Mouse (Mus musculus): Measurements from ENCODE around the gene Snx7. TPM values are rescaled to one million over a fixed set of nuclear protein-coding genes. Genes with fewer than 3 reads are reported as not detected.

Snx7 gene
- polyA plus RNA-seq, 1 experiment from 2014 or later, result 15.7 TPM

DNA sequence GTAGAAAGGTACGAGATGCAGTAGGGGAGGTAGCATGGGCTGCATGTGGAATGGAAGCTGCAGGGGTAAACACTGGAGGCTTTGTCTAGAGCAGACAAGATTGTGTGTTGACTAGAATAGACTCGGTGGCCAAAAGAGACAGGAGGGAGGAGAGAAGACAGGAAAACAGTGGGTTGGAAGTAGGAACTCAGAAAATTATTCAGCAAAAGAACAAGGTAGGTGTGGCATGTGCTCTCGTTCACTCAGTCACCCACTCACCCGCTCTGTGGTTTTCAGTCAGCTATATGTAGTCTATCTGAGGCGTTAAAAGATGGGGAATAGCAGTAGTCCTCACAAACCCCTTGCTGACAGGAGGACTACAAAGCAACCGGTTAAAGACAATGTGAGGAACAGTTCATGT is 63.0 kb downstream of the Snx7 start:
- no peaks in the 10 kb centered on the region for H3K27me3 ChIP-seq (replicated peaks)
- no peak overlapping the region for H3K4me2 ChIP-seq (replicated peaks)
- H3K36me3 ChIP-seq, result no peaks in the 10 kb centered on the region
- H3K9ac ChIP-seq, result no peak overlapping the region
- H3K9me3 ChIP-seq, result no peaks in the 10 kb centered on the region
- 89% methylated on average over 6 of the region's 6 CpGs for WGBS
- H3K27ac ChIP-seq, result no peak overlapping the region
- no peak overlapping the region for H3K4me3 ChIP-seq
- ATAC-seq (ENCODE audit: low FRiP score, low read depth), result no peak
- H3K4me1 ChIP-seq, result no peaks in the 10 kb centered on the region

DNA sequence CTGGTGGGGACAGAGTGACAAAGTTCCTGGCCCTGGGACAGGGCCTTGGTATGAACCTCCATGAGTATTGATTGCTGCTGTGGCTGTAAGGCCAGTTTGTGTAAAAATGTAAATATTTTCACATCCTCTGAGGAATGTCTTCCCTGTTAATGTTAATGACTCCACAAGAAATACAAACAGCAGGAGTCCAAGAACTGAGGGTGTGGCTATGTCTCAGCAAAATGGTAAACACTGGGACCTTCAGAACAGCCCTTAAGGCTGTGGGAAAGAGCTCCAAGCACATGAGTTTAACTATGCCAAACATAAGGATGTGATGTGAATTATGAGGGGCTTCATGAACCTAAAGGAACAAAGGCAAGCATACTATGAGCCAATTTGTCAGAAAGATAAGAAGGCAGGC is 74.2 kb downstream of the Snx7 start:
- Histone ChIP-seq H3K4me1 (no peaks in the 10 kb centered on the region), H3K36me3 (no peaks in the 10 kb centered on the region), H3K4me2 (replicated peaks) (no peak overlapping the region), H3K9me3 (no peaks in the 10 kb centered on the region), H3K27ac (no peak overlapping the region), H3K27me3 (replicated peaks) (no peaks in the 10 kb centered on the region), H3K4me3 (no peak overlapping the region), H3K9ac (no peak overlapping the region)
- no peak for ATAC-seq (ENCODE audit: low FRiP score, low read depth)

DNA sequence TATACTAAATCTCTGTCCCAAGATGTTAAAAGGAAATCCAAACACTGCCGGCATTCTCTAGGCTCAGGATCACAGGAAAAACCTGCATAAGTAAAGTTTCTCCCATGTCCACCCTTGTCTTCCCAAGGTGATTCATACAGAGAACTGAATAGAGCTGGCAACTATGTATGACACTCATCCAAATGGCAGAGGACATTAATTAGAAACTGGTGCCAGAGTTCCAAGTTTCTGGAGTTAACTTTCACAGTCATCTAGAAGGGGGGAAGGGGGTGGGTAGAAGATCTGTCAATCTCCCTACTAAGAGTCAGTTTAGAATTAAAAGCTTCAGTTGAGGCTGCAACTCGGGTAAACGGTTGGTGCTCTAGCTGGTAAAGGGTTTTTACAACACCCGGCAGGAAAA is 76.8 kb downstream of the Snx7 start:
- H3K9me3 ChIP-seq, result no peaks in the 10 kb centered on the region
- no peaks in the 10 kb centered on the region for H3K27me3 ChIP-seq (replicated peaks)
- H3K27ac ChIP-seq, result no peak overlapping the region
- H3K4me3 ChIP-seq, result no peak overlapping the region
- no peak overlapping the region for H3K4me2 ChIP-seq (replicated peaks)
- ATAC-seq (ENCODE audit: low FRiP score, low read depth), result no peak
- no peaks in the 10 kb centered on the region for H3K4me1 ChIP-seq
- H3K36me3 ChIP-seq, result no peaks in the 10 kb centered on the region
- H3K9ac ChIP-seq, result no peak overlapping the region
- WGBS, result 83% methylated on average over 4 of the region's 4 CpGs

DNA sequence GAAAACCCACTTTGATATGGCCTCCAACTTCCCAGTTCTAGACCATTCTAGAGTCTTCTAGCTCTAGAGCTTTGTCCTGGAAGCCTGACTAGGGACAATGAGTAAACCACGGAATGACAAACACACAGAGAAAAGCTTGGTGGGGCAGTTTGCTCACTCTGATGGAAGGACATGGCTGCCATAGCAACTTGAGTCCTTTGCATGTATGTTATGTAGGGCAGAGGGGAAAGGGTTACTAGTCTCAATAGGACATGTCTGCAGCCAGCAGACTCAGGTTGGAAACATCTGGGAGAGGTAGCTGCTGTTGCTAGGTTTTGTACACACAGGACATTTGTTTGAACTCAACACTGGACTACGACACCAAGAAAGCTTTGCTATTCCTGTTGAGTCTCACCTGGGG is 77.5 kb downstream of the Snx7 start:
- Histone ChIP-seq H3K4me3 (no peak overlapping the region), H3K27ac (no peak overlapping the region), H3K4me1 (no peaks in the 10 kb centered on the region), H3K36me3 (no peaks in the 10 kb centered on the region), H3K4me2 (replicated peaks) (no peak overlapping the region), H3K9ac (no peak overlapping the region), H3K27me3 (replicated peaks) (no peaks in the 10 kb centered on the region), H3K9me3 (no peaks in the 10 kb centered on the region)
- WGBS, result 87% methylated on average over 2 of the region's 2 CpGs
- no peak for ATAC-seq (ENCODE audit: low FRiP score, low read depth)

DNA sequence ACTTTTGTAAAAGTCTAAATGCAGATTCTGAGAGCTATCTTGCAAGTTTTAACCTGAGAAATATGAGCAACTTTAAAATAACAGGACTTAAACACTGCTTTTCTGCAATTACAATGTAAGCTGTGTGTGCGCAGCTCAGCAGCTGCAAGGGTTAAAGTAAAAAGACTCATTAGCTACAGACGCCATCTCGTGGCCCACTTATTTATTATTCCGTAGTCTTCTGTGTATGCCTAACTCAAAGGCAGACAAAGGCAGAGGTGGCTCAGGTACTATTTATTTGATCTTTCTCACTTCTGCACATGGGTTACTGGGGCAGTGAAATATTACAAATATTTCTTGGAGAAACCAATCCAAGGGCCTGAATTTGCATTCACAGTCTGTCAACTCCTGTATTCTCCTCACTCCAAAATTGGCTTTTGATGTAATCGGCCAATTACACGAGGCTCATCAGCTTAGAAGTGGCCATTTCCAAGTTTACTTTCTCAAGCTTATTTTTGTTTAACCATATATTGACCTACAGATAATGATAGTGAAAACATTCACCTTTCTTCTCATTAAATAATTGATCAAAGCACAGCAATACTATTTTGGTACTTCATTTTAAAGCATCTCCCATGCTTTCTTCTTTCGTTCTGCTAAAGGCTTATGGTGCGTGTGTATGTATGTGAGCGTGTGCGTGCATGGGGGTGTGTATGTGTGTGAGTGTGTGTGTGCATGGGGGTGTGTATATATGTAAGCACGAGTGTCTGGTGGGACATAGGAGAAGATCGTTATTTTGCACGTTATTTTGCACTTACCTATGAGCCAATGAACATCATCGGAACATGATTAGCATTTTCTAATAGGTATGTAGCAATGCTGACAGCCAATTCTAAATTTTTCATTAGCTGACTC is 79.7 kb downstream of the Snx7 start:
- no peak overlapping the region for H3K4me2 ChIP-seq (replicated peaks)

DNA sequence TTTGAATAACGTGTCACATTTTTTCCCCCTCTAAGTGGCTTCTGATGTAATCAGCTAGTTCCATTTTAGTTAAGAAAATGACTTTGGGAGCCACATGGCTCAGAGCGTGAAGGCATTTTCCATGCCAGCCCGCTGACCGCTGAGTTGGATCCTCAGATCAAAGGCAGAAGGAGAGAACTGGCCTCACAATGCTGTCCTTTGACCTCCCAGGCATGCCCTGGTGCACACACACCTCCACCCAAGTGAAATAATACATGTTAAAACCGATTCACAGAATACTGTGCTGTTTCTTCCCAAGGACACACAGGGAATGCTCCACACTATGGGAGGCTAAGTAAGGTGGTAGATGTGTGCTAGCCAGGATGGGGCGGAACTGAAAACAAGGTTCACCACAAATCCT is 81.5 kb downstream of the Snx7 start:
- 69% methylated on average over 6 of the region's 6 CpGs for WGBS
- Histone ChIP-seq H3K4me3 (no peak overlapping the region), H3K9ac (no peak overlapping the region), H3K9me3 (no peaks in the 10 kb centered on the region), H3K27ac (no peak overlapping the region), H3K4me2 (replicated peaks) (no peak overlapping the region), H3K27me3 (replicated peaks) (no peaks in the 10 kb centered on the region), H3K4me1 (no peaks in the 10 kb centered on the region), H3K36me3 (no peaks in the 10 kb centered on the region)
- ATAC-seq (ENCODE audit: low FRiP score, low read depth), result no peak

More for the DNA sequence above, 79.7 kb downstream of the Snx7 start:
- no peak overlapping the region for H3K9ac ChIP-seq
- H3K27me3 ChIP-seq (replicated peaks), result no peaks in the 10 kb centered on the region
- 71% methylated on average over 14 of the region's 14 CpGs for WGBS
- H3K27ac ChIP-seq, result no peak overlapping the region
- no peaks in the 10 kb centered on the region for H3K36me3 ChIP-seq
- H3K4me1 ChIP-seq, result no peaks in the 10 kb centered on the region
- ATAC-seq (ENCODE audit: low FRiP score, low read depth), result peak; percentile 70
- no peaks in the 10 kb centered on the region for H3K9me3 ChIP-seq
- no peak overlapping the region for H3K4me3 ChIP-seq

DNA sequence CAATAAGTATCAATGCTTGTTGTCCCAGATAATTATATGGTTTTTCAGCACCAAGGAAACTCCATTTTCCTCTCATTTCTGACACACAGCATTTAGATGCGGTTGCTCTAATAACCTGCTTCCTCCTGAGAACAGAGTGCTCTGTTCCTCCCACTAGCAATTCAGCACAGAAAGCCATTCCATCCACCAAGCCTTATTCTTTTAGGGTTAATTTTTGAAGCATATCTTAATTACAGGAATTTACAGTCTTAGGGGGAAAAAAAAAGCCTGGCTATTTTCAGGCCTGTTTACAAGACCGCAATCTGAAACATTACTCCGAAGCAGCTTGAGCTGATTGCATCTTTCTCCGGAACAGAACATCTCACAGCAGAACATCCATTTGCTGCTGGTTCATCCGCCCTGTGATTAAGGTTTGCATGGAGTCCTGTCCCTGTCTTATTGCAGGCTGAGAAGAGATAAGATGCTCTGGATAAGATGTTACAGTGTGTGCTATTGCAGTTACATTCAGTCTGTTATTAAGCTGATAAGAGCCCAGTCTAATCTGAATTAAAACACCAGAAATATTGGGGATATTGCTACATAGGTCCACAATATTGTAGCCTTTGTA is 116.5 kb downstream of the Snx7 start:
- ATAC-seq (ENCODE audit: low FRiP score, low read depth), result no peak
- no peaks in the 10 kb centered on the region for H3K4me1 ChIP-seq
- WGBS, result 90% methylated on average over 5 of the region's 5 CpGs
- no peaks in the 10 kb centered on the region for H3K27me3 ChIP-seq (replicated peaks)
- H3K4me3 ChIP-seq, result no peak overlapping the region
- H3K9ac ChIP-seq, result no peak overlapping the region
- H3K9me3 ChIP-seq, result no peaks in the 10 kb centered on the region
- no peak overlapping the region for H3K27ac ChIP-seq
- H3K4me2 ChIP-seq (replicated peaks), result no peak overlapping the region
- no peaks in the 10 kb centered on the region for H3K36me3 ChIP-seq

DNA sequence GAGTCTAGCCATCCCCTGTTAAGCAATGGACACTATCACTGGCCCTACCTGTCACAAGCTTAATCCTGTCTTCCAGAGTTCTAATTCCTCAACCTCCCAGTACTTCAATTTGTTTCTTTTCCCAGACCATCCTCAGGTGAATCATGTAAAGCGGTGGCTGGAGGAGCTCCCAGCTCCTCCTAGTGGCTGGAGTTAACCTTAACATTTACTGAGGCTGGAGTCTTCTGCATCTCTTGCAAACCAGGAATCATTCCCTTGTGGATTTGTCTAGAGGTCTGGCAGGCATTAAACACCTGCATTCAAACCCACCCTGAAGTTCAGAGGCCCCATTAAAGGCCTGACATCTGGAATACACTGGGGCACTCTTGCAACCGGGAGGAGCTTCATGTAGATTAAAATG is 117.1 kb downstream of the Snx7 start:
- Histone ChIP-seq H3K9me3 (no peaks in the 10 kb centered on the region), H3K4me2 (replicated peaks) (no peak overlapping the region), H3K36me3 (no peaks in the 10 kb centered on the region), H3K4me3 (no peak overlapping the region), H3K27ac (no peak overlapping the region), H3K9ac (no peak overlapping the region), H3K4me1 (no peaks in the 10 kb centered on the region), H3K27me3 (replicated peaks) (no peaks in the 10 kb centered on the region)
- ATAC-seq (ENCODE audit: low FRiP score, low read depth), result no peak
- 68% methylated on average over 2 of the region's 2 CpGs for WGBS

DNA sequence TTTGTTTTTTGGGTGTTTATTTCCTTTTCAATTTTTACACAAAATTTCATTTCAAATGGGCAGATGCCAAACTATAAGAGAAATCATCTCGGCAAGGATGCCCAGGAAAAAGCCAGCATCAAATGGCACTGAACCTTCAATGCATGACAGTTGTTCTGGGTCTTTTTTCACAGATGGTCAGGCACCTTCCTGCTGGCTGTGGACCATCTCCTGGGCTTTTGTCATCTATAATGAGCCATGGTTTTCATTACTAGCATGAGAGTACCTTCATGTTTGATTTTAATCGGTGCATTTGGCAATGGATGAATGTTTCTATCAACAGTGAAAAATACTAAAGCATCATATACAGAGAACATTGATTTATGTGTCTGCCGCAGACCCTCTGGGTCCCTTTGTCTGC is 119.5 kb downstream of the Snx7 start:
- Histone ChIP-seq H3K4me2 (replicated peaks) (no peak overlapping the region), H3K9ac (no peak overlapping the region), H3K27me3 (replicated peaks) (no peaks in the 10 kb centered on the region), H3K4me3 (no peak overlapping the region), H3K36me3 (no peaks in the 10 kb centered on the region), H3K27ac (no peak overlapping the region), H3K9me3 (no peaks in the 10 kb centered on the region), H3K4me1 (no peaks in the 10 kb centered on the region)
- ATAC-seq (ENCODE audit: low FRiP score, low read depth), result no peak
- 86% methylated on average over 3 of the region's 3 CpGs for WGBS

DNA sequence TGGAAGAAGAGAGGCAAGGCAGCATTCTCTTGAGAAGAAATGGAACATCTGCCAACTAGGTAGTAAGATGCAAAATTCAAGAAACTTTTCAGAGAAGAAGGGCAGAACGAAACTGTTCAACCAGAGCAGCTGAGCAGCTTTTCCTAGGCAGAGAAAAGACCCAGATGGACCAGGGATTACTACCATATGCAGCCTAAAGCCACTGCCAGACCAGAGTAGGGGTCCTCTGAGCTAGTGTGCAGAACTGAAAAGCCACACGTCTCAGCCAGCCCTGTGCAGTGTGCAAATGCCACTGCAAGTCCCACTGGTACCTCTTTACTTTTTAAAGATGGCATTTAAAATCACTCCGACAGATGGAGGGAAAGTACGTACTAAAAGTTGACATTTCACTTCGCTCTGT is 129.0 kb downstream of the Snx7 start:
- Histone ChIP-seq H3K27ac (no peak overlapping the region), H3K4me2 (replicated peaks) (no peak overlapping the region), H3K4me3 (no peak overlapping the region), H3K4me1 (no peaks in the 10 kb centered on the region), H3K36me3 (no peaks in the 10 kb centered on the region), H3K9ac (no peak overlapping the region), H3K9me3 (no peaks in the 10 kb centered on the region), H3K27me3 (replicated peaks) (no peaks in the 10 kb centered on the region)
- 80% methylated on average over 5 of the region's 5 CpGs for WGBS
- ATAC-seq (ENCODE audit: low FRiP score, low read depth), result no peak

DNA sequence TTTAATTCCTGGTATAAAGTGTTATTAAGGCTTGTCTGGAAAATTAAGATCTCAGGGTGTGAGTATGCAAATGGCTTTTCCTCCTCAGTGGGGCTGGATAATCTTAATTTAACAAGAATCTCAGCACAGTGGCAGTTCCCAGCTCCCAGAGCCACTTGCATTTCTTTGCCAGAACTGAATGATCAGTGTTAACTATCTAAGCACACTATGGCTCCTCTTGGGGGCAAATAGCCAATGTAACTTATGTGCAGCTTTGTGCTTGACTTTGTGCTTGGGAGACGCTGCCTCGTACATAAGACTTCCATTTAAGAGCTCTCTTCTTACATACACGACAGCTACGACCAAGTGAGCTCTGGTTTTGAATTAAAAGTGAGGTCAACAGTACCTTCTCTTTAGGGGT is 136.1 kb downstream of the Snx7 start:
- Histone ChIP-seq H3K27me3 (replicated peaks) (no peaks in the 10 kb centered on the region), H3K36me3 (no peaks in the 10 kb centered on the region), H3K9ac (no peak overlapping the region), H3K4me3 (no peak overlapping the region), H3K9me3 (no peaks in the 10 kb centered on the region), H3K4me2 (replicated peaks) (no peak overlapping the region), H3K4me1 (no peaks in the 10 kb centered on the region), H3K27ac (no peak overlapping the region)
- no peak for ATAC-seq (ENCODE audit: low FRiP score, low read depth)
- WGBS, result 65% methylated on average over 4 of the region's 4 CpGs
